Mouse (Mus musculus): ENCODE data around the gene Ndel1.

DNA sequence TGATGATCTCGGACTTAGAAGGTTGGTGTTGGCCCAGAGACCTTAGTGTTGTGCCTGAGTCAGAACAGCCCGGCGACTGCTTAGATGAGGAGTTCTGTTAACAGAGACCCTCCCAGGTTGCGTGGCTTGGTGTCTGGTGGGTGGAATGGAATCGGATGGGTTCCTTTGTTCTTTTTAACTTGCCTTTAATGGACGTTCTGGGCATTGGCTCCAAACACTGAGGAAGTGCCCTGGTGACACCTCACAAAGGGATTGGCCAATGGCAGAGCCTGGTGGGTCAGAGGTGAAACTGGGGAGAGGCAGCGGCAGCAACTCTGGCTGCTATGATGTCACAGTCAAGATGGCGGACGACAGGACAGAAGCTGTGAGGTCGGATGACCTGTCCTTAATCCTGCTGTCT, 80.9 kb downstream of the Ndel1 start:
- no peak for TF ChIP-seq CTCF (IDR thresholded peaks at IDR 0.05; ENCODE audit: control insufficient read depth, insufficient read depth, insufficient read length)
- no peak for TF ChIP-seq MAX (IDR thresholded peaks at IDR 0.05)
- no peak for TF ChIP-seq USF1 (IDR thresholded peaks at IDR 0.05; ENCODE audit: low read depth)
- no peak for TF ChIP-seq CEBPB (IDR thresholded peaks at IDR 0.05; ENCODE audit: low read depth)
- no peak for TF ChIP-seq MYOD1 (IDR thresholded peaks at IDR 0.05; ENCODE audit: control insufficient read depth, insufficient read length, low read depth)

Data from C2C12 (cell line).